ENCODE assay signal across 9 mouse cellular contexts in genomic region chr9:118611958-118612581, GRCm38 (mm10). TPM values are rescaled to one million over a fixed set of nuclear protein-coding genes. Genes with fewer than 3 reads are reported as not detected.
DNase-seq lines count a peak whose midpoint lies in the region; ATAC-seq and TF ChIP-seq lines count a peak whose summit lies in the region.
"Had no signal": no experiment of that assay in that cellular context is flagged by ENCODE, and none has a peak within 500 bp of the region (broad histone marks: within the 10 kb centered on the region; RNA-seq: fewer than 3 reads in every experiment).

No protein-coding gene starts in this region.

- H3K4me1 ChIP-seq in heart, adult 2 months (ENCODE audit: control insufficient read depth, insufficient read depth, low read length), result peaks cover 19% of the 10 kb centered on the region
- peaks cover 16% of the 10 kb centered on the region; the same call in 1 of the 2 replicates for H3K4me1 ChIP-seq in stomach, embryonic 14.5 days (ENCODE audit: control insufficient read depth, insufficient read depth, low read length)
- H3K4me1 ChIP-seq in forebrain, embryonic 16.5 days (replicated peaks; ENCODE audit: control insufficient read depth, insufficient read depth, low read length), result peaks cover 12% of the 10 kb centered on the region

- TF ChIP-seq POLR2A in heart, adult 2 months (IDR thresholded peaks at IDR 0.05; ENCODE audit: insufficient read depth, low read depth, low read length), result 0 out of 2 replicates have a peak, but pooled peaks have one; percentile 40

- H3K9ac ChIP-seq in heart, adult 2 months (ENCODE audit: low read depth, low read length), result peak overlapping the region; percentile 9
- no peak overlapping the region for H3K9ac ChIP-seq in stomach, embryonic 14.5 days (replicated peaks; ENCODE audit: low read depth, low read length)
- H3K9ac ChIP-seq in forebrain, embryonic 16.5 days (replicated peaks; ENCODE audit: low read depth, low read length), result no peak overlapping the region
- H3K9ac ChIP-seq: embryonic facial prominence, embryonic 13.5 days had no signal

- no peak for TF ChIP-seq CTCF in layer of hippocampus, adult 2 months (conservative IDR thresholded peaks at IDR 0.05)
- TF ChIP-seq CTCF in heart, adult 2 months (IDR thresholded peaks at IDR 0.05), result no peak

- H3K27ac ChIP-seq in layer of hippocampus, adult 2 months, result peak overlapping the region; percentile 12; the same call in 1 of the 2 replicates
- peak overlapping the region; percentile 87 for H3K27ac ChIP-seq in heart, adult 2 months
- H3K27ac ChIP-seq in stomach, embryonic 14.5 days (ENCODE audit: low read length), result no peak overlapping the region
- no peak overlapping the region for H3K27ac ChIP-seq in forebrain, embryonic 16.5 days (ENCODE audit: low read length)
- H3K27ac ChIP-seq: embryonic facial prominence, embryonic 13.5 days had no signal

- H3K36me3 ChIP-seq in heart, adult 2 months (ENCODE audit: control insufficient read depth, insufficient read depth, low read length), result no peaks in the 10 kb centered on the region; the same call in 1 of the 2 replicates
- H3K36me3 ChIP-seq in stomach, embryonic 14.5 days (ENCODE audit: control insufficient read depth, insufficient read depth, low read length), result no peaks in the 10 kb centered on the region
- H3K36me3 ChIP-seq in forebrain, embryonic 16.5 days (ENCODE audit: control insufficient read depth, insufficient read depth), result no peaks in the 10 kb centered on the region
- H3K36me3 ChIP-seq: embryonic facial prominence, embryonic 13.5 days had no signal

- H3K4me3 ChIP-seq in layer of hippocampus, adult 2 months, result no peak overlapping the region
- peak overlapping the region; percentile 35 for H3K4me3 ChIP-seq in heart, adult 2 months
- no peak overlapping the region for H3K4me3 ChIP-seq in stomach, embryonic 14.5 days (ENCODE audit: low read depth, low read length)
- no peak overlapping the region for H3K4me3 ChIP-seq in forebrain, embryonic 16.5 days (replicated peaks; ENCODE audit: low read length)

- H3K27me3 ChIP-seq in heart, adult 2 months (ENCODE audit: control insufficient read depth, insufficient read depth, low read length), result no peaks in the 10 kb centered on the region
- no peaks in the 10 kb centered on the region for H3K27me3 ChIP-seq in stomach, embryonic 14.5 days (ENCODE audit: control insufficient read depth, insufficient read depth, low read length)
- H3K27me3 ChIP-seq in forebrain, embryonic 16.5 days (replicated peaks; ENCODE audit: control insufficient read depth, insufficient read depth, low read length), result peaks cover 12% of the 10 kb centered on the region; the same call in 1 of the 2 replicates

- no peak; the same call in 1 of the 2 replicates for ATAC-seq in stomach, embryonic 14.5 days (ENCODE audit: insufficient number of reproducible peaks, insufficient read depth, low FRiP score, low read depth)
- no peak for ATAC-seq in forebrain, embryonic 16.5 days

- no peaks in the 10 kb centered on the region for H3K9me3 ChIP-seq in stomach, embryonic 14.5 days (ENCODE audit: control insufficient read depth, low read depth, low read length)
- no peaks in the 10 kb centered on the region for H3K9me3 ChIP-seq in forebrain, embryonic 16.5 days (ENCODE audit: control insufficient read depth, low read length)
- H3K9me3 ChIP-seq: embryonic facial prominence, embryonic 13.5 days had no signal

- intact Hi-C loops in heart, adult 2 months (cut with DNase I), result loop anchor here (5.0 kb wide), 1 partner anchor 35 kb away; no protein-coding TSS in a partner anchor

- WGBS in heart, adult 2 months, result 44% methylated on average over 20 of the region's 20 CpGs
- WGBS in stomach, embryonic 14.5 days, result 33% methylated on average over 20 of the region's 20 CpGs
- 55% methylated on average over 20 of the region's 20 CpGs for WGBS in forebrain, embryonic 16.5 days

- peak overlapping the region; percentile 2; the same call in 1 of the 2 replicates for H3K4me2 ChIP-seq in stomach, embryonic 14.5 days (replicated peaks; ENCODE audit: low read depth, low read length)
- no peak overlapping the region for H3K4me2 ChIP-seq in forebrain, embryonic 16.5 days (ENCODE audit: low read length)

- no peak for TF ChIP-seq EP300 in heart, adult 2 months (IDR thresholded peaks at IDR 0.05; ENCODE audit: insufficient read depth, low read depth, low read length)

- no peak for DNase-seq in layer of hippocampus, adult 2 months (ENCODE audit: low spot score in 2 of 2)
- DNase-seq in layer of hippocampus, adult 9-11 months, result no peak
- DNase-seq in heart, adult 2 months, result peak; percentile 52 to 57
- peak; percentile 26 to 51 for DNase-seq in kidney, postnatal 25 days
- no peak for DNase-seq in urinary bladder, postnatal 4 days (ENCODE audit: low spot score in 2 of 2)
- DNase-seq in layer of hippocampus, adult 9-10 months (ENCODE audit: low spot score), result no peak

- no peaks in the 10 kb centered on the region for H3K79me2 ChIP-seq in heart, adult 2 months (replicated peaks; ENCODE audit: control insufficient read depth, insufficient read depth, low read length)

RNA-seq across cellular contexts. Expression of gene Itga9, which starts 5.6 kb away (rescaled TPM):
- 1 to 10 TPM; 3.6 to 4.7 TPM for total RNA-seq in layer of hippocampus, adult 2 months (2021)
- total RNA-seq in heart, adult 2 months (2021), result 10 to 100 TPM; 34.8 to 41.9 TPM
- 35.3 and 43.7 TPM in 2 replicates for polyA plus RNA-seq in heart, adult 2 months (2012; rRNA removed)
- 14.3 and 16.1 TPM in 2 replicates for polyA plus RNA-seq in stomach, embryonic 14.5 days (2014; fragmentation: Nextera tagmentation; extraction: Ambion mirVana)
- 0.73 and 1.2 TPM in 2 replicates for polyA plus RNA-seq in forebrain, embryonic 16.5 days (2015; fragmentation: Nextera tagmentation; extraction: Ambion mirVana)

Comparison
In these comparisons a context has a peak if more than half of its experiments do, and no peak if none do; other contexts are left out.
1. DNase-seq: peak in heart, adult 2 months (2 of 2) and kidney, postnatal 25 days (2 of 2); none in layer of hippocampus, adult 2 months (0 of 2), layer of hippocampus, adult 9-11 months (single experiment), urinary bladder, postnatal 4 days (0 of 2) and layer of hippocampus, adult 9-10 months (single experiment).
2. H3K27ac ChIP-seq: peak in layer of hippocampus, adult 2 months (single experiment) and heart, adult 2 months (single experiment); none in stomach, embryonic 14.5 days (single experiment) and forebrain, embryonic 16.5 days (single experiment).